ENCODE assay signal across 8 mouse cellular contexts in genomic region chr2:181060127-181060526, GRCm38 (mm10). TPM values are rescaled to one million over a fixed set of nuclear protein-coding genes. Genes with fewer than 3 reads are reported as not detected.
A peak's percentile ranks its signal among the peaks of the same experiment; 100 is the strongest.
DNase-seq lines count a peak whose midpoint lies in the region; ATAC-seq and TF ChIP-seq lines count a peak whose summit lies in the region.

No protein-coding gene starts in this region.

- H3K27ac ChIP-seq in ES-E14 (ENCODE audit: insufficient read depth, low read depth, low read length, poor library complexity, severe bottlenecking), result no peak overlapping the region
- no peak overlapping the region for H3K27ac ChIP-seq in bone marrow macrophage, adult 2 months (ENCODE audit: insufficient read depth, low read depth, low read length)
- no peak overlapping the region for H3K27ac ChIP-seq in embryonic facial prominence, embryonic 15.5 days (replicated peaks)
- H3K27ac ChIP-seq in lung, embryonic 15.5 days, result no peak overlapping the region

- DNase-seq in ES-E14 (ENCODE audit: low read depth, low spot score), result peak; percentile 59
- DNase-seq in heart, postnatal 10 days, result peak; percentile 77 to 89
- peak; percentile 29 for DNase-seq in large intestine, adult 2 months (ENCODE audit: low read depth, low spot score)
- DNase-seq in retina, adult 2 months (ENCODE audit: low read depth, low spot score), result peak; percentile 42
- peak; percentile 63 for DNase-seq in urinary bladder, adult 2 months (ENCODE audit: low spot score)

- peak; percentile 58 for TF ChIP-seq CTCF in bone marrow macrophage, adult 2 months (IDR thresholded peaks at IDR 0.05; ENCODE audit: low read depth, low read length)

- H3K9ac ChIP-seq in ES-E14 (ENCODE audit: insufficient read depth, low read depth, low read length, poor library complexity, severe bottlenecking), result no peak overlapping the region
- H3K9ac ChIP-seq in embryonic facial prominence, embryonic 15.5 days, result no peak overlapping the region
- H3K9ac ChIP-seq in lung, embryonic 15.5 days, result no peak overlapping the region

- intact Hi-C loops in heart, postnatal 10 days (cut with DNase I), result loop anchor here (1.0 to 5.0 kb wide), 3 partner anchors 64 to 253 kb away; no protein-coding TSS in a partner anchor

- ATAC-seq in embryonic facial prominence, embryonic 15.5 days (ENCODE audit: insufficient number of reproducible peaks, low FRiP score, low TSS enrichment, low read depth), result 0 out of 2 replicates have a peak, but pooled peaks have one; percentile 31
- ATAC-seq in lung, embryonic 15.5 days (ENCODE audit: borderline replicate concordance, extremely low read depth, low FRiP score, low TSS enrichment), result peak; percentile 35; the same call in 1 of the 2 replicates

- no peaks in the 10 kb centered on the region for H3K36me3 ChIP-seq in ES-E14 (ENCODE audit: control insufficient read depth, insufficient read depth, low read length, poor library complexity, severe bottlenecking)
- no peaks in the 10 kb centered on the region for H3K36me3 ChIP-seq in embryonic facial prominence, embryonic 15.5 days
- H3K36me3 ChIP-seq in lung, embryonic 15.5 days, result no peaks in the 10 kb centered on the region

- in situ Hi-C loops in ES-E14 (cut with MboI; ENCODE audit: low sequenced_read_pairs in 2 of 2, unreplicated experiment in 2 of 2), result loop anchor here (5.0 to 25.0 kb wide), 3 partner anchors 55 to 248 kb away; no protein-coding TSS in a partner anchor

- no peak for TF ChIP-seq POLR2A in bone marrow macrophage, adult 2 months (IDR thresholded peaks at IDR 0.05; ENCODE audit: borderline replicate concordance, low read depth, low read length)

- H3K4me2 ChIP-seq in embryonic facial prominence, embryonic 15.5 days (replicated peaks), result no peak overlapping the region
- no peak overlapping the region for H3K4me2 ChIP-seq in lung, embryonic 15.5 days

- no peaks in the 10 kb centered on the region for H3K27me3 ChIP-seq in embryonic facial prominence, embryonic 15.5 days
- no peaks in the 10 kb centered on the region for H3K27me3 ChIP-seq in lung, embryonic 15.5 days

- no peak overlapping the region for H3K4me3 ChIP-seq in ES-E14 (ENCODE audit: insufficient read depth in 1 of 2, low read depth in 1 of 2, low read length in 2 of 2, poor library complexity in 1 of 2, severe bottlenecking in 1 of 2)
- no peak overlapping the region for H3K4me3 ChIP-seq in bone marrow macrophage, adult 2 months (ENCODE audit: insufficient read depth, low read length)
- H3K4me3 ChIP-seq in embryonic facial prominence, embryonic 15.5 days (replicated peaks), result no peak overlapping the region
- no peak overlapping the region for H3K4me3 ChIP-seq in lung, embryonic 15.5 days

- peaks cover 0 to 2% of the 10 kb centered on the region in 2 experiments; a peak in 2 of 4 replicates for H3K4me1 ChIP-seq in ES-E14 (ENCODE audit: control insufficient read depth in 2 of 2, insufficient read depth in 2 of 2, low read length in 2 of 2, poor library complexity in 1 of 2)
- no peaks in the 10 kb centered on the region for H3K4me1 ChIP-seq in bone marrow macrophage, adult 2 months (ENCODE audit: control insufficient read depth, insufficient read depth, low read length)
- no peaks in the 10 kb centered on the region for H3K4me1 ChIP-seq in embryonic facial prominence, embryonic 15.5 days
- no peaks in the 10 kb centered on the region for H3K4me1 ChIP-seq in lung, embryonic 15.5 days

- no peaks in the 10 kb centered on the region for H3K9me3 ChIP-seq in ES-E14 (ENCODE audit: control insufficient read depth, insufficient read depth, low read depth, low read length)
- H3K9me3 ChIP-seq in embryonic facial prominence, embryonic 15.5 days (replicated peaks), result no peaks in the 10 kb centered on the region
- no peaks in the 10 kb centered on the region for H3K9me3 ChIP-seq in lung, embryonic 15.5 days

- 18% methylated on average over 5 of the region's 5 CpGs for WGBS in embryonic facial prominence, embryonic 15.5 days
- WGBS in large intestine, adult 2 months, result 17% methylated on average over 5 of the region's 5 CpGs
- 10% methylated on average over 5 of the region's 5 CpGs for WGBS in lung, embryonic 15.5 days

TF ChIP-seq in ES-E14, 5 proteins besides CTCF, POLR2A, EP300 and RAD21:
- TF ChIP-seq HCFC1 (IDR thresholded peaks at IDR 0.05; ENCODE audit: borderline replicate concordance, insufficient read depth, low read length), result no peak
- peak; percentile 90 for TF ChIP-seq ZC3H11A (IDR thresholded peaks at IDR 0.05; ENCODE audit: borderline replicate concordance, low read depth, low read length)

RNA-seq across cellular contexts. Expression of gene Chrna4, which starts 16.8 kb away (rescaled TPM):
- total RNA-seq in ES-E14 (2012; rRNA removed), result 0.71 and 0.90 TPM in 2 replicates
- polyA plus RNA-seq in bone marrow macrophage, adult 2 months (2012; ENCODE audit: insufficient read depth, insufficient read length, missing spikeins), result not detected in 2 replicates
- 3.4 and 3.5 TPM in 2 replicates for polyA plus RNA-seq in embryonic facial prominence, embryonic 15.5 days (2015; fragmentation: Nextera tagmentation; extraction: Ambion mirVana)
- total RNA-seq in heart, postnatal 10 days (2021), result under 1 TPM; 0.12 to 0.34 TPM
- polyA plus RNA-seq in large intestine, adult 2 months (2012; rRNA removed), result 0.05 and 0.08 TPM in 2 replicates
- polyA plus RNA-seq in lung, embryonic 15.5 days (2015; fragmentation: Nextera tagmentation; extraction: Ambion mirVana), result 0.41 and 0.65 TPM in 2 replicates
- polyA plus RNA-seq in urinary bladder, adult 2 months (2012; rRNA removed), result 0.03 TPM in 2 replicates

Comparison
In these comparisons a context has a peak if more than half of its experiments do, and no peak if none do; other contexts are left out.
1. DNase-seq: peak in every context shown above with its lines; median percentile 83 in heart, postnatal 10 days; 63 in urinary bladder, adult 2 months; 59 in ES-E14; 42 in retina, adult 2 months; 29 in large intestine, adult 2 months.